Mouse (Mus musculus) limb, embryonic 14.5 days (tissue): ENCODE results near the gene Tnk2. TPM values are rescaled to one million over a fixed set of nuclear protein-coding genes. Genes with fewer than 3 reads are reported as not detected.

Experiments
- ATAC-seq: fragments of 200-750 bp; cut with Nextera tagmentation; 2 replicates; pipeline ENCODE4 v1.8.0; 2017; ENCODE audit warnings: low read depth, moderate number of reproducible peaks, moderate TSS enrichment; ENCODE audit not compliant: low FRiP score
- DNase-seq: peaks from one replicate; pipeline ENCODE4 v3.0.0-alpha.2; 2015; ENCODE audit warnings: low spot score
- H3K27ac ChIP-seq: fragments of 300-500 bp; sonication (generic); replicated peaks from 2 replicates; pipeline ENCODE4 v1.5.1; 2014; ENCODE audit warnings: low read depth, mild to moderate bottlenecking, low read length, moderate library complexity, mixed read lengths
- H3K27me3 ChIP-seq: fragments of 300-500 bp; sonication (generic); 2 replicates; pipeline ENCODE4 v1.6.1; 2014; ENCODE audit warnings: low read length, mixed read lengths; ENCODE audit not compliant: control insufficient read depth, insufficient read depth
- H3K36me3 ChIP-seq: fragments of 300-500 bp; sonication (generic); 2 replicates; pipeline ENCODE4 v1.6.1; 2014; ENCODE audit warnings: mild to moderate bottlenecking, low read length, moderate library complexity, mixed read lengths; ENCODE audit not compliant: control insufficient read depth, insufficient read depth
- H3K4me1 ChIP-seq: fragments of 300-500 bp; sonication (generic); 2 replicates; pipeline ENCODE4 v1.6.1; 2014; ENCODE audit warnings: antibody characterized with exemption, low read length, mixed read lengths; ENCODE audit not compliant: control insufficient read depth, insufficient read depth
- H3K4me2 ChIP-seq: fragments of 300-500 bp; sonication (generic); replicated peaks from 2 replicates; pipeline ENCODE4 v1.6.1; 2014; ENCODE audit warnings: low read depth, mild to moderate bottlenecking, low read length, moderate library complexity; ENCODE audit not compliant: severe bottlenecking
- H3K4me3 ChIP-seq: fragments of 300-500 bp; sonication (generic); replicated peaks from 2 replicates; pipeline ENCODE4 v1.5.1; 2014; ENCODE audit warnings: low read length
- H3K9ac ChIP-seq: fragments of 300-500 bp; sonication (generic); 2 replicates; pipeline ENCODE4 v1.6.1; 2014; ENCODE audit warnings: mild to moderate bottlenecking, low read depth, low read length, moderate library complexity; ENCODE audit not compliant: severe bottlenecking
- H3K9me3 ChIP-seq: fragments of 300-500 bp; sonication (generic); 2 replicates; pipeline ENCODE4 v1.6.1; 2016; ENCODE audit warnings: low read length; ENCODE audit not compliant: control insufficient read depth
- POLR2A ChIP-seq: fragments of 200-500 bp; IDR thresholded peaks from 2 replicates; pipeline ENCODE4 v1.8.0; 2012; ENCODE audit warnings: inconsistent platforms, mild to moderate bottlenecking, moderate library complexity, borderline replicate concordance; ENCODE audit not compliant: insufficient read depth, insufficient read length; ENCODE audit errors: extremely low read depth
- WGBS: fragments of 180-500 bp; shearing (Covaris S2); extraction: QIAGEN DNeasy Blood & Tissue Kit; methylation state at CpG from one replicate; pipeline ENCODE4 v1.1.7; 2014; 5-methylcytosine and 5-hydroxymethylcytosine counted together
- polyA plus RNA-seq, 2 experiments: library from polyadenylated mRNA; depleted of rRNA in 1 of 2; stranded (reverse) in 1 of 2; unstranded in 1 of 2; fragments of >200 nt; fragmentation: Nextera tagmentation in 1 of 2; extraction: Ambion mirVana in 1 of 2; gene quantifications; 2 replicates each; pipeline versions ENCODE4 v1.2.1 to v1.2.3; 2012 to 2014

Tnk2 gene
- polyA plus RNA-seq, 2 experiments = 16.0 to 98.1 TPM

DNA sequence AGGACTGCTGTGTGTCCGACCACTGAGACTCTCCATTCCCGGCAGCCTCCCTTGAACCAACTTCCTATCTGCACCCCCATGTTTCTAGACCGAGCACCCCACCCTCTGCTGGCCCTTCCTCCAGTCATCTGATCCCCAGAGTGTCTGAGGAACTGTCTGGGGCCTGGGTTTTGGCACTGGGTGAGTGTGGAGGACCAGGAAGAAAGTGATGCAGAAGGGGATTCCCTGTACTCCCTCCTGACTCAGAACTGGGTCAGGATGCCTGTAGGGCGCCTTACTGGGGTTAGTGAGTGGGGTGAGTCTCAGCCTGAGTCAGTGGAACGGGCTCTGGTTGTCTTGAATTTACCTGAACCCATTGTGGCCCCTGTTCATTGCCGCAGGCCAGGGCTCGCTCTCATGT is 28.6 kb downstream of the Tnk2 start:
- Histone ChIP-seq H3K27me3 (no peaks in the 10 kb centered on the region), H3K36me3 (peaks cover 80% of the 10 kb centered on the region), H3K4me3 (no peak overlapping the region), H3K9ac (no peak overlapping the region), H3K27ac (no peak overlapping the region), H3K9me3 (no peaks in the 10 kb centered on the region), H3K4me1 (no peaks in the 10 kb centered on the region), H3K4me2 (no peak overlapping the region)
- ATAC-seq (no peak), DNase-seq (no peak)
- no peak for TF ChIP-seq POLR2A
- WGBS = 90% methylated on average over 7 of the region's 7 CpGs

DNA sequence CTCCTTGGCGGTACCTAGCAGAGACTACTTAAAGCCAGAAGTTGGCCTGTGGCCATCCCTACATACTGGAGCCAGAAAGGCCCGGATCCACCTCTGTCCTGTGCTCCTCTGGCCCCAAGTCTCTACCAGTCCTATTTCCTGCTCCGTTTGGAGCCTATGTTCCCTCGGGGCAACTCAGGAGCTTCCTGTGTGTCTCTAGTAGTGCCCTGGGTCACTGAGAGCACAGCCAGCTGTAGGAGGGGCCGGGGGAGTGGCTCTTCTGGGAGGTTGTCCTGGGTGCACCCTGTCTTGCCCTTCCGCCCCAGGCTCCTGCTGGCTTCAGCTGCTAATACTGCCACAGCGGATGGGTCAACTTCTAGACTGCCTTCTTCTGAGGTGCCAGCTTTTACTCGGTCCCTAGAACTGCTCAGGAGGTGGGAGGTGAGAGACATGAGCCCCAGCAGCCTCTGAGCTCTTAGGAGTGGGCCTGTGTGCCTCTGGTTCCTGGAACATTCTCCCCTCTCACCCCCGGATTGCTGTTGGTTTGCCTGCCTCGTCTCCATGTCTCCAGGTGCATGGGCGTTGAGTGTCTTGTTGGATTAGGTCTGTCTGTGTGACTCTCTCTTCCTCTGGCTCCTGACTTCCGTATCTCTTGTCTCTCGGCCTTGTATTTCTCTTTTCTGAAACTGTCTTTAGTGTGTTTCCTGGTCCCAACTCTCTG is 29.3 kb downstream of the Tnk2 start:
- no peaks in the 10 kb centered on the region for H3K9me3 ChIP-seq
- peaks cover 84% of the 10 kb centered on the region for H3K36me3 ChIP-seq

DNA sequence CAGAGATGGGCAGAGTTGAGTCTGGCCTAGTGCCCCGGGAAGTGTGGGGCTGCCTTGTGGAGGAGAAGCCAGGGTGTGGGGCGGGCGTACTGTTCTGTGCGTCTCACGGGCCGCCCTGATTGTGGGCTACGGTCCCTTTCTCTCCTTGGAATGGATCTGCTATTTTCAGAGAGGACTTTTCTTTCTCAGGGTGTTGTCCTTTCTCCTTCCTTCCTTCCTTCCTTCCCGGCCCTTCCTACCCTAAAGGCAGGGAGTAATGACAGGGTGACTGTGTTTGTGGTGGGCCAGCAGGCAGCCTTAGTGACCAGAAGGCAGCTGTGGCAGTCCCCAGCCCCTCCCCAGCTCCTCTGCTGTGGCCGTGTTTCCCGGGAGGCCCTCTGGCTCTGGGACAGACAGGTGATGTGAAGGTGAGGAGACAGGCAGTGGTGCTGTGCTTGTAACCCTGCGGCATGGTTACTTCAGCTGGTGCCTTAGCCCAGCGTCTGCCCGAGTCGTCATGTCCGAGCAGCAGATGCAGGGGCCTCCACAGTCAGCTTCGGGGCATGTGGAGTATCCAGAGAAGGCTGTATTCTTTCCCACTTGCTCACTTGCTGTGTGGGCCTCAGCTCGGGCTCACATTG is 30.6 kb downstream of the Tnk2 start:
- ATAC-seq (no peak), DNase-seq (no peak)
- no peaks in the 10 kb centered on the region for H3K4me1 ChIP-seq
- no peak for TF ChIP-seq POLR2A
- WGBS = 86% methylated on average over 17 of the region's 17 CpGs
- no peaks in the 10 kb centered on the region for H3K9me3 ChIP-seq
- no peaks in the 10 kb centered on the region for H3K27me3 ChIP-seq
- no peak overlapping the region for H3K4me3 ChIP-seq
- no peak overlapping the region for H3K9ac ChIP-seq
- peaks cover 90% of the 10 kb centered on the region for H3K36me3 ChIP-seq
- no peak overlapping the region for H3K27ac ChIP-seq
- H3K4me2 ChIP-seq = no peak overlapping the region

More for the DNA sequence above, 29.3 kb downstream of the Tnk2 start:
- no peak for DNase-seq
- 79% methylated on average over 13 of the region's 13 CpGs for WGBS
- Histone ChIP-seq H3K27ac (no peak overlapping the region), H3K27me3 (no peaks in the 10 kb centered on the region), H3K4me3 (no peak overlapping the region), H3K4me1 (no peaks in the 10 kb centered on the region), H3K4me2 (no peak overlapping the region), H3K9ac (no peak overlapping the region)
- ATAC-seq = no peak
- TF ChIP-seq POLR2A = no peak

DNA sequence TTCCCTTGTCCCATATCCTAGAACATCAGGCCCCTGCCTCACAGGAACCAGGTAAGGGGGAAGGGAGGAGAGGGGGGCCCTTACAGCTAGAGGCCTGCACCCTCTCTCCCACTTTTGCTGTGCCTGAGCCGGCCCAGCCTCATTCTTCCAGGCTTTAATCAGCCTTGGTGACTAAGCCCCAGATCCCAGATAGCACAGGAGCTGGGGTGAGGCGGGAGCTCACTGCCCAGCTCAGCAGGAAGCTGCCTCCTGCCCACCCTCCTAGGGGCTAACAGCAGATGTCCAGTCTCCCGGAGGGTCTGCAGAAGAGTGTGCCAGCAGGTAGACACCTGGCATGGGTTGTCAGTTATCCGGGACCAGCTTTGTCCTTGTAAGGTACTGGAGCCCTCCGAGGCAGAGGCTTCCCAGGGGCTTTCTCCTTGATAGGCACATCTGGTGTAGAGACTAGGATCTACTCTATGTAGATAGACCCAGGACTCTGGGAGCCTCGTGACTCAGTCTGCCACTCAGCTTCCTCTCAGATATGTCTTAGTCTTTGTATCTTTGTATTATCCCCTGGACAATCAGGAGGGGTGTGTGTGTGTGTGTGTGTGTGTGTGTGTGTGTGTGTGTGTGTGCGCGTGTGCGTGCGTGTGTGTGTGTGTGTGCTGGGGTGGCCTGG is 33.5 kb downstream of the Tnk2 start:
- ATAC-seq (no peak), DNase-seq (no peak)
- Histone ChIP-seq H3K4me3 (no peak overlapping the region), H3K36me3 (peaks cover 93% of the 10 kb centered on the region), H3K4me1 (no peaks in the 10 kb centered on the region), H3K9me3 (no peaks in the 10 kb centered on the region), H3K27me3 (no peaks in the 10 kb centered on the region), H3K4me2 (no peak overlapping the region), H3K27ac (no peak overlapping the region), H3K9ac (no peak overlapping the region)
- no peak for TF ChIP-seq POLR2A
- 71% methylated on average over 6 of the region's 10 CpGs for WGBS

DNA sequence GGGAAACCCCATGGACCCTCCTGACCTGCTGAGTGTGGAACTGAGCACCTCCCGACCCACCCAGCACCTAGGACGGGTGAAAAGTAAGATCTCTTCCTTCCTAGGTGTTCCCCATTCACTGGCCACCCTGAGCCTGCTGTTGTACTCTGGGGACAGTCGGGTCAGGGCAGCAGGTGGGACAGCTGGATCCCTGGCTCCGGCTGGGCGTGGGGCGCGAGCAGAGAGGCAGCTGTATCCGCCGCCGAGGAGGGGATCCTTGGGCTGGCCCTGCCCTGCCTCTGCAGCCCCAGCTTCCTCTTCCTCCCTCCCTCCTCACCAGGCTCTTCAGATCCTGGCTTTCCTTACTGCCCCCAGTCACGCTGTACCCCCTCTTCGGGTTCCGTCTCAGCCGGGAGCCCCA is 34.2 kb downstream of the Tnk2 start:
- Histone ChIP-seq H3K27me3 (no peaks in the 10 kb centered on the region), H3K27ac (no peak overlapping the region), H3K9ac (no peak overlapping the region), H3K9me3 (no peaks in the 10 kb centered on the region), H3K4me1 (no peaks in the 10 kb centered on the region), H3K4me2 (no peak overlapping the region), H3K4me3 (no peak overlapping the region), H3K36me3 (peaks cover 93% of the 10 kb centered on the region)
- ATAC-seq (no peak), DNase-seq (no peak)
- no peak for TF ChIP-seq POLR2A
- whole genome bisulfite sequencing = 80% methylated on average over 14 of the region's 14 CpGs
